Mouse (Mus musculus): ENCODE measurements around the gene Dr1. TPM values are rescaled to one million over a fixed set of nuclear protein-coding genes. Genes with fewer than 3 reads are reported as not detected.

The Dr1 gene
- polyA plus RNA-seq, 1 experiment from 2014 or later = 45.0 TPM

DNA sequence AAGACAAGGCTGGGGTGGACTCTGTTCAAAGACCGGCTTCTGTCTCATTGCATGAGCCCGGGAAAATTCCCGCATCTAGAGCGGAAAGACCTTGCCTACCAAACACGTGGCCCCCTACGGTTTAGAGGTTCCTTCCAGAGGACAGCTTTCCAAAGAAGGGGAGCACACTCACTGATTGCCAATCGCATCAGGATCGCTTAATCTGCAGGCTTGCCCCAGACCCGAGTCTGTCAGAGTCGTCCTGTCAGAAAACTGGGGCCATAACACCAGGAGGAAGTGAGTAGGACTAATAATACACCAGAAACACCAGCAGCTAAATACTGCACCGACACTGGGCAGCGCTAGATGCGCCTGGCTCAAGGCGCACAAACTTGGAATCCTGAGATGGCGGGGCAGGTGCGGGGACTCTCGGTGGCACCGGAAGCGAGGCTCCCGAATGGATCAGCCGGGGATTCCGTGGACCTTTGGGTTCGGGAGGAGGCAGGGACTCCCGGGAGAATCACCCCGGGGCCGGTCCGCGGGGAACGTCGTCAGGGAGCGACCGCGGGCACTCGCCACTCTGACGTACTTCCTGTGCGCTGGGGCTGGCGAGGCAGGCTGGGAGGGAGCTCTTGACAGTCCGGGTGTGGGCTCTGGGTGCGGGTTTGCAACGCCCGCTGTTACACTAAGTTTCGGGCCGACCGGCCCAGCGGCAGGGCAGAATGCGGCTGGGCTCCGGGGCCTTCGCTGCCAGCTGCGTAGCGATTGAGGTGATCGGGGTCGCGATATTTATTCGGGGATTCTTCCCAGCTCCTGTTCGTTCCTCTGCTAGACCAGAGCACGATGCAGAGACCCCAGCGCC is 43.7 kb downstream of the Dr1 start, which contains the start of gene Pigg:
Gene Pigg, plus strand, starts transcription at position 386 of the 841 bp plus-strand sequence.
- Histone ChIP-seq H3K4me3 (ENCODE audit: inconsistent target) (peak within 1 kb of the TSS; percentile 85), H3K36me3 (ENCODE audit: inconsistent target) (peaks cover 2% of the 10 kb centered on the region; the same call in 1 of the 2 replicates), H3K27ac (peak within 1 kb of the TSS; percentile 73), H3K79me2 (ENCODE audit: inconsistent target) (peaks cover 11% of the 10 kb centered on the region)
- under 1% methylated on average over 57 of the region's 57 CpGs for WGBS (ENCODE audit: missing documents)

DNA sequence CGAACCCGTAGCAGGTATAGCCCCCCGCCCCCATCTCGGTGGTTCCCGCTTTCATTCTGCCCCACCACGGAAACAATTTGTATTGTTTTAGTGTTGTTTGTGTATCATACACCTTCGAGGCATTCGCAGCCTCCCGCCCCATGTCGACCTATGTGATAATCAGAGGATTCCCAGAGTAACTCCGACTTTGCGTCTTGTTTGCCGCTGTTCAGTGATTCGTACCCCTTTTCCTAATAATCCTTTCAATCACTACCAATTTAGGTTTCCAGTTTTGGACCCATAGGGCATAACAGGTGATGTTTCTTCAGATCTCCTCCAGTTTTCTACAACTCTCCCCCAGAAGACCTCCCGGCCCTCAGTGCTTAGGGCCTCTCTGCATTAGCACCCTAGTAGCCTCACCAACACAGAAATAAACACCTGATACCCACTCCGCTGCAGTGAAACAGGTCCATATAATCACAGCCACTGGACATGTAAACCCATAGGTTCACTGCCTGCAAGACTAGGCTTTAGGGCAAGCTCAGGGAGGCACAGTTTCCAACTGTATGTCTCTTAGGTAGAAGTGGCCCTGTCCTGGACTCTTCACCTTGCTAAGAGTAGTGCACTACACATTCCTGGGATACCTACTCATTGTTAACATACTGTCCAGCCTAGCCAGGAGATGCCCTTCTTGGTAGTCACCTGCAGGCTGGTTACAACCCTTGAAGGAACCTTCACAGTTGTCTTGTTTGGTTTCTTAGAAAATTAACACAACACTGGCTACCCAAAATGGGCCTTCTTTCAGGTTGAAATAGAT is 44.6 kb downstream of the Dr1 start:
- WGBS (ENCODE audit: missing documents) = 5% methylated on average over 16 of the region's 16 CpGs
- Histone ChIP-seq H3K4me3 (ENCODE audit: inconsistent target) (peak overlapping the region; percentile 85), H3K27ac (peak overlapping the region; percentile 73), H3K36me3 (ENCODE audit: inconsistent target) (peaks cover 10% of the 10 kb centered on the region; the same call in 1 of the 2 replicates), H3K79me2 (ENCODE audit: inconsistent target) (peaks cover 11% of the 10 kb centered on the region)

Other genes with a start within 250 kb of the Dr1 start
- 12.2 to 17.6 TPM (median 17.4 TPM) in 3 replicates for gene Mtf2, start 203.2 kb upstream of the Dr1 start, polyA plus RNA-seq (2018)
- gene Tmed5, start 136.3 kb upstream of the Dr1 start, polyA plus RNA-seq (2018) = 60.5 to 113 TPM (median 90.3 TPM) in 3 replicates
- gene Ccdc18, start 136.0 kb upstream of the Dr1 start, polyA plus RNA-seq (2018) = 0.09 to 0.57 TPM (median 0.36 TPM) in 3 replicates
- gene Pigg, start 43.7 kb downstream of the Dr1 start, polyA plus RNA-seq (2018) = 6.0 to 9.1 TPM (median 6.8 TPM) in 3 replicates
- 5.7 to 18.2 TPM (median 14.7 TPM) in 3 replicates for gene Gm42517, start 99.0 kb downstream of the Dr1 start, polyA plus RNA-seq (2018)
- 0.07 to 1.1 TPM in 2 of 3 replicates, not detected in the other for gene Pde6b, start 119.5 kb downstream of the Dr1 start, polyA plus RNA-seq (2018)
- 215 to 532 TPM (median 387 TPM) in 3 replicates for gene Atp5k, start 165.6 kb downstream of the Dr1 start, polyA plus RNA-seq (2018)
- 2.4 to 8.0 TPM (median 3.1 TPM) in 3 replicates for gene Mfsd7a, start 180.0 kb downstream of the Dr1 start, polyA plus RNA-seq (2018)
- 8.5 to 9.6 TPM (median 9.1 TPM) in 3 replicates for gene Pcgf3, start 192.3 kb downstream of the Dr1 start, polyA plus RNA-seq (2018)

Data from macrophage (primary cell).